Mouse (Mus musculus): ENCODE measurements around the gene Slc26a5. TPM values are rescaled to one million over a fixed set of nuclear protein-coding genes. Genes with fewer than 3 reads are reported as not detected.

Gene Slc26a5
- total RNA-seq (2022): not detected

DNA sequence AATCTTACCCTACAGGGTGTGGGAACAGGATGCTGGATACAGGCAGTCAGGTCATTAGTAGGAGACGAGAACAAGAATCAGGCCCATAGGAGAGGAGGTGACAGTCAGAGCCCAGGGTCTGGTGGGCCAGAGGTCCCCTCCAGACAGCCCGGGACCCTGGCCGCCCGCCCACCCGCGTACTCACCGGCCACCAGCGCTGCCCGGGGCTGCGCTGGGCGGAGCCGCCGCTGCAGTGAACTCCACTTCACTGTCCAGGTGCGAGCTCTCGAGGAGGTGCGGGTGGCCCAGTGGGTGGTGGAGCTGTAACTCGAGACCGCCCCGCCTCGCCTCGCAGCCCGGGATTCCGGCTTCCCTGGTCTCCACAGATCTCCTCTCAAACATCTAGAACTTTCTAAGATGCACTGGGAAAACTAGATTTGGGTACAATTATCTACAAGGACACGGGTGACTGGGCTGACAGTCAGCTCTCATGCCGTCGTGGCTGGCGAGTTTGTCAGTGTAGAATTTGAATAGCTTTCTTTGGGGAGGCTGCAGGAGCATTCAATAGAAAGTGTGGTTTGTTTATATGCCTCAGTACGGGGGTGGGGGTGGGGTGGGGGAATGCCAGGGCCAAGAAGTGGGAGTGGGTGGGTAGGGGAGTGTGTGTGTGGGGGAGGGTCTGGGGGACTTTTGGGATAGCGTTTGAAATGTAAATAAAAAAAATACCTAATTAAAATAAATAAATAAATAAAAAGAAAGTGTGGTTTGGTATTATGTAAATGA, at the start of gene Slc26a5:
Slc26a5 (minus strand) TSS at position 259 of the 762 bp plus-strand sequence.
- no peak for DNase-seq

DNA sequence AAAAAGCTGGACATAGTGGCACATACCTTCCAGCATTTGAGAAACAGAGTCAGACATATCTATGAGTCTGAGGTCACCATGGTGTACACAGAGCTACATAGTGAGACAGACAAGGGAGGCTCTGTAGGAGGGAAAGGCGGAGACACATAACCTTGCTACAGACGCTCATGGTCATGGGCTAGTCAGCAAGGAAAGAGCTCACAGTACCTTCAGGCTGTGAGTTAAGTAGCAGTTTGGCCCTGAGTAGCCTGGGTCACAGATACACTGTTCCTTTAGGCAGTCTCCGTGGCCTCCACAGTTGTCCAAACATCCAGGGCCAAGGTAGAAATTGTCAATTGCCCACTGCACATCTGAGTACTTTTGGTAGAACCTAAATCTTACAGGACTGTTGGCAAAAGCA, 49.4 kb upstream of the Slc26a5 start:
- DNase-seq: peak; percentile 54

DNA sequence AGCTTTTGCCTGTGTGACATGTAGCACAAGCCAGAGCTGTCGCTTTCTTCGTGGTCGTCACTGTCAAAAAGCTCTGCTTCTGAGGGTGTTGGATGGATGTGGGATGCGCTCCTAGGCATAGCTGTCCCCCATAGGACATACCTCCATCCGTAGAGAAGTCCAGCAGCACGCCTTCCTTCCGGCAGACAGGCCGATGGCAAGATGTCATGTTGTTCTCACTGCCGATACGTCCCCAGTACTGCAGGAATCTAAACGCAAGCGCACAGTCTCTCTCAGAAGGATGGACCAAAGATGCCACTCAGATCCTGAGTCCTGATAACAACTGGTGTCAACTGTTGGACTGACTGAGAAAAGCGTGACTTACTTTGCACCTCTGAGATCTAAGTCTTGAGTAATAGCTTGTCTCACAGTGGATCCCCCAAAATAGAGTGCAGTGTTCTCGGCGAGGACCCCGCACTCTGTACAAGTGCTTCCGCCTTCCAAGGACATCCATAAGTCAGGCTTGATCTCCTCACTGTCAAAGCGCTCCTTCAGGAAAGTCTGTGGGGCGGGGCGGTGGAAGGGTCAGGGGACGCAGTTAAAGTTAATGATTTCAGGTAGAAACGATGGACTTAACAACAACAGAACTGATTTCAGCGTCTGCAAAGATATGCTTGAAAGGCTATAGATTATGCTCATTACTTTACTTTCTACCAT, 47.6 kb upstream of the Slc26a5 start:
- no peak for DNase-seq

DNA sequence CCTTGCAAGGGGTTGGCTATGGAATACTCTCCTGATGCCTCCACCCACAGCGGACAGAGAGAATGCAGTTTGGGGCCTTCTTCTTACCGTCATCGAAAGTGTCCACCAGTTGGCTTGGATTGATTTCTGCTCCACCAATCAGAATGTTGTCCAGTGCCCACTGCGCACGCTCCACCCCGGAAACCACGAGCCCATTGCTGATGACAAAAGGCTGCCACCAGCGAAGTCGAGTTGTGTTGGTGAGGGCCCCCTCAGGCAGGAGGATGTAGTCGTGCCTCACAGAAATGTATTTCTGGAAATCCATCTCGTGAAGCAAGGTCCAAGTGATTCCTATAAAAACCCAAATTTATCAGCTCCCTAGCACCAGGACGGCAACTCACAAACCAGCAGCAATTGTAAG, 45.3 kb upstream of the Slc26a5 start:
- DNase-seq: no peak

DNA sequence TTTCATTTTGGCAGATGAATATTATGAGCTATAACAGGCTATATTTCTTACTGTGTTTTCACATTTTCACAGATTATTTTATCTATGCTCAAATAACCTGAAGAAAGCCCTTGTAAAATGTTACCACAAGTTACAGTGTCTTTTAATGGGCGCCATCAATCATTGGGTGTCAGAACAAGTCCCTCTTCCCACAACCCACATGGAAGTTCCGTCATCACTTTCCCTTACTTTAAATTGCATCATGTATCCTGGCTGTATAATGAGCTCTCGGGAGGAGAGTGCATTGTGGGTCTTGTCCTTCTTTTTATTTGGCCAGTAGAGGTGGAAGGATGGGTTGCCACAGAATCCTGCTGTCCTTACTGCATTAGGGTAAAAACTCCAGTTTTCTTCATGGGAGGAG, 44.3 kb upstream of the Slc26a5 start:
- DNase-seq: no peak

DNA sequence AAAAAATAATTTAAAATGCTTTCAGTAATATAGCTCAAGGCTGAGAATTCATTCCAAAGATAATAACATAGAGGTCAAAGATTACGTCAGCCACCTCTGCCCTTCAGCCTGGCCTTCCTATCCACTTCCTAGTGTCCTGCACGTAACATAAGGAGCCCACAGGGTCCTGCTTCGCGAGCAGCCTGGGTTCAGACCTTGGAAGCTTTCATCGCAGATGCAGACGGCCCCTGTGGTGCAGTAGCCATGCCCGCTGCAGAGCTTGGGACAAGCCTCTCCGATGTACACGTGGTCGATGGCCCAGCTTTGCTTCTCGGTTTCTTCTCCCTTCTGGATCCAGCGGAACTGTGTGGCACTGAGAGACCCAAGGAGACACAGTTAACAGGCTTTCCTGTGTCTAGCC, 36.0 kb upstream of the Slc26a5 start:
- DNase-seq: peak; percentile 75

DNA sequence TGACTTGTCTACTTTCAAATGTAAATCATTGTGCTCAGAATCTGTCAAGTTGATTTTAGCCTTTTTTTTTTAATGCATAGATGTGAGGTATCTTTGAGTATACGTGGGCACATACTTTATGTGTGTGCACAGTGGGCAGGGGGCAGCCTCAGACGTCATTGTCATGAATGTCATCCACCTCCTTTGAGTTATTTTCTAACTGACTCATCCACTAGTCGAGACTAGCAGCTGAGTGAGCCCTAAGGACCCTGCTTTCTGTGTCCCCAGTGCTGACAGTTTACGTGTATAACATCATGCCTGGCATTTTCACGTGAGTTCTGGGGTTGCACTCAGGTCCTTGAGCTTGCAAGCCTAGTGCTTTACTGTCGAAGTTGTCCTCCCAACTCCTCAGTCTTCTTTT, 35.5 kb upstream of the Slc26a5 start:
- DNase-seq: peak; percentile 33

DNA sequence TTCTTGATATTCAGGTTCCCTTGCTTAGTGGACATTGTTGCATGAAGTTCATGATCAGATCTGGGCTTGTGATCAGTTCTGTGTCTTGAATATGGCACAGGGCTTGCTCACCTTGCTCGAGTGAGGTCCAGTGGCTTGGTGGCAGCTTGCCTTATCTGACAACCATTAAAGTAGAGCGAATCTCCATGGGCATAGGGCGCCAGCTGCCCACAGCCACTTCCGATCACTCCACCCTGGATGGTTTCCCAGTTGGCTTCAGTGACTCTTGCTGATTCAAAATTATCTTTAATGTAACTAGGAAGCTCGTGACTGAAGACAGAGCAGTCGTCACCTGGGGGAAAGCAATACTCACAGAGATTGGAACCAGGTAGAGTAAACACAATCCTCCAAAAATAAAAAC, 33.5 kb upstream of the Slc26a5 start:
- DNase-seq: no peak

DNA sequence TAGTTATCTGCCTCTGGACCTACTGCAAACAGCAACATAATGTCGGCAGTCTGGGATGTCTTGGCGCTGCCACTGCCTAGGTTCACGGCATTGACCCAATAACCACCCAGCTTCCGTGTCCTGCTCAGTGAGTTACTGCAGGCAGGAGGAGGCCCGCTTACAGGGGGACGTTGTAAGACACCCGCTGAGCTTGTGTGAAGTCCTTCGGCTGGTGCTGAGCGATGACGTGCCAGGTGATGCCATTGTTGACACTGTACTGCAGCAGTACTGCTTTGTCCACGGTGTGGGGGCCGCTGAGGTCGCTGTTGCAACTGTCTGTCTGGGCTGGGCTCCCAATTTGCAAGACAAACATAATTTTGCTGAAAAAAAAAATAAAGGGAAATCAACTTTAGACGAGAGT, 31.2 kb upstream of the Slc26a5 start:
- no peak for DNase-seq

DNA sequence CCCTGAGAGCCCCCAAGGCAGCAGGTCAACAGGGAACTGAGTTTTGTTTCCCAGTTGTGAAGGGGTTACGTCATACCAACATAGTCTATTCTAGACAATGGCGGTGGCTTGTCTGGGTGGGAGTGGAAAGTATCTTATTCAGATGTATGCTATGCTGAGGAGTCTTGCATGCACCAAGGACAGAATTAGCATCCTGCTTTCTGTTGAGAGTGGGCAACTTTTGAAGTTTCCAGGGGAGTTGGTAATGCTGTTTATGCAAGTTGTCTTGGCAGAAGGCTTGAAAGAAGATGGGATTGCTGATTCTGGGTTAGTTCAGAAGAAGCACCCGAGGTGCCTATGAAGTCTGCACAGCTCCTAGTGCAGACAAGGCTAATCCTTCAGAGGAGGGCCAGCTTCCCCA, 28.8 kb upstream of the Slc26a5 start:
- DNase-seq: no peak

DNA sequence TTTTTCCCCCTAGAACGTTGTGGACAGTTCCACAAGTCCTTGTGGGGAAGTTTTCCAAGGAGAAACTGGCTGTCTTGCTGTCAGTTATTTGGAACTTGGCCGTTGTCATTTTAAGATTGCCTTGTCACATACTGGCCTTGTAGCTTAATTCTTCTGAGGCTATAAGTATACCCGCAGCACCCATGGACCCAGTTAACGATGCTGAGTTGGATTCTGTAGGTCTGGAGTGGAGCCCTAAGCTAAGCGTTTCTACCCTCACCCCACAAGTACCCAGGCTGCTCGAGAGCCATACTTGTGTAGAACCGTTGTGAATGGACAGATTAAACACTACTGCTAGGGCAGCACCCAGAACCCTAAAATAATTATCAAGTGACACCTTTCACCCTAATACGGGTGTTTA, 1.3 kb upstream of the Slc26a5 start:
- no peak for DNase-seq

DNA sequence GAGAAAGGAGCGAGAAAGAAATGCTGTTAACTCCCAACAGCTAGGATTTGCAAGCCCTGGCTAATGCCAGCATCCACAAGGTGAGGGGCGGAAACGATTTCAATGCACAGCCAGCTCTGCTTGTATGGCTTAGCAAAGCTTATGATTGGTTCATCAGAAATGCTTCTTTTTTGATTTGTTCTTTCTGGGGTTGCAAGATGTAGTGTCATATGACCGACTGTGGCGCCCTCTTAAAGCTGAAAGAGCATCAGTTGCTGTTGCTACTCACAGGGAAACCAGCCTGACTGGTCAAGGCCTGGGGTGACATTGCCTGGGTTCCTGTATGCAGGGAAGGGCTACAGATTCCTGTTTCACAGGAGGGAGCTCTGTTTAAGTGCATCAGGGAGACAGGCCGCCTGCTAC, 908 bp upstream of the Slc26a5 start:
- DNase-seq: no peak

DNA sequence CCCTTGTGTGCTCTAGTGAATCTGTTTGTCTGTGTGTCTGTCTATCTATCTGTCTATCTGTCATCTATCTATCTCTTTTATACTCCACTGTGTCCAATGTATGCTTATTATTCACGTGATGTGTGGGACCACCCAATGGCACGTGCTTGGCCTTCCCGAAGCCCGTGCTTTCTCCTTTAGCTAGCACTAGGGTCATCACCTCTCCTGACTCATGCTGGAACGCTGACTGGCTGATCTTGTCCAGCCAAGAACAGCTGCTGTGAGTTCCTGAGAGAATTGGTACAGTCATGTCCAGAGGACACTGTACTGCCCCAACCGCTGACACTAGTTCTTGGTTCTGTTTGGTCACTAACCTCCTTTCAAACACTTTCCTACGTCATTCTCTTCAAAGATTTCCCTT, 6.8 kb downstream of the Slc26a5 start:
- no peak for DNase-seq

DNA sequence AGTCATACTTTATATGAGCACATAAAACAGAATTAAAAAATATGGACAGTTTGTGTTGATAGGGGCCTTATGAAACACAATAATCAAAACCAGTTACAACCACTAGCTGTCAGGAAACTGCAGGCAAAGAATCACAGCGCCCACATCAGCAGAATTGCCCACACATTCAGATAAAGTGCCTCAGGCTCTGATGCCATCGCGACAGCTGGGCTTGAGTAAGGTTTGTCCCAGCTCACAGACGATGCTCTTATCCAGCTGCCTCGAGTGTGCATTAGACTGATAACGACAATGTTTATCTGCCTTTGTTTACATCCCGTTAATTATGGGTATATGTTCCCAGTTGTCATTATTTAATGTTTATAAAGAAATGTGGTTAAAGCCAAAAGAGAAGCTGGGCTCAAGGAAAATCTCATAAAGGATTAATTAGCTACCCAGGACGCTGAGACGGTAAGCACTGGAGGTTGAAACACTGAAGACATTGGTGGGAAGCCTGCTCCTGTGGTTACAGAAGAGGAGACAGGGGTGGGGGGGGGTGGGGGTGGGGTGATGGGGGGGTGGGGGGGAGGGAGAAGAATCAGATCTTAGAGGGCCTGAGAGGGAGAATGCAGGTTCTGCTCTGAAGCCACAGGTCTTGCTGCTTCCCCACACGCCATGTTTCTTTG, 13.6 kb downstream of the Slc26a5 start:
- no peak for DNase-seq

DNA sequence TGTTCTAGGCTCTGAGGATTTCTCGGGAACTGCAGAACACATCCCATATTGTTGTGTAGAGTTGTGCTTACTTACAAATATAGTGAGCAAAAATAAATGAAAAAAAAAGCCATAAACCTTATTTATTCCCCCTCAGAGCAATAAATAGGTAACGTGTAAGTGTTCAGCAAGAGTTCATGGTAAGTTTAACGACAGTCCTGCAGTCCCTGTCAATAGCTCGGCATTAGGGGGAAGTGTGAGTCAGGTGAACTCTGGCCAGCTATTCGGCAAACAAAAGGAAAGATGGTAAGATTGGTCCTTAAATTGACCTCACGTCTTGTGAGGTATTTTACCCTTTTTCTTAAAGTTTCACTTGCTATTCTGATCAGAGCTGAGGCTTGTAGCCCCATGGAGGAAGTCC, 18.0 kb downstream of the Slc26a5 start:
- no peak for DNase-seq

DNA sequence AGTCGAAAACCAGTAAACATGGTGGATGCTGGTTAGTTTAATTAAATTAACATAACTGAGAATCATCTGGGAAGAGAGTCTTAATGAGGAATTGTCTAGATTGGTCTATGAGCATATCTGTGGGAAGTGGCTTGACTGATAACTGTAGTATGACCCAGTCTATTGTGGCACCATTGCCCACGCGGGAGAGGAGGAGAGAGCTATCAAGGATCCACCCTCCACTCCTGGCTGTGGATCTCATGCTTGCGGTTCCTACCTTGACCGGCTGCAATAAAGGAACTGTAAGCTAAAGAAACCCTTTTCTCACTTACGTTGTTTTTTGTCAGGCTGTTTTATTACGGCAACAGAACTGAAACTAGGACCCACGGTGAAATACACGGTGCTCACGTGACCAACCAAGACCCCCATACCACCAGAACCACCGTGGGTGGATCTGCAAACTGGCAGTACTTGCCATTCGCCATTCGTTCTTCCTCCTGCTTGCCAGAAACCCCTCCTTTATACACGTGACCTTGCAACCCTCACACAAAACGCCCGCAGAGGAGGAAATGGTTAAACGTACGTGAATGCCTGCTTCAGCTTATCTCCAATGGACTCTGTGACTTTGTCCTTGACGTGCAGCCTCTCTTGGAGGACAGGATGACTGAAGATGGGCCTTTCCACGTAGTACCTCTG, 18.7 kb downstream of the Slc26a5 start:
- DNase-seq: no peak

DNA sequence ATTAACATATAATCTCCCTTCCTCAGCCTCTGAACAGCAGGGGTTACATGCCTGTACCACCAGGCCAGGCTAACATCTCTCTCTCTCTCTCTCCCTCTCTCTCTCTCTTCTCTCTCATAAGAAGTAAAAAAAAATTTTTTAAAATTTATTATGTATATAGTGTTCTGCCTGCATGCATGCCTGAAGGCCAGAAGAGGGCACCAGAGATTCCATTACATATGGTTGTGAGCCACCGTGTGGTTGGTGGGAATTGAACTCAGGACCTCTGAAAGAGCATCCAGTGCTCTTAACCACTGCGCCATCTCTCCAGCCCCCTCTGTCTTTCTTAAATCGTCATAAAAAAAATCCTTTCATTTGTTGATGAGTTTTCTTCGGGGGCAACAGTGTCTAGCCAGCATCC, 20.7 kb downstream of the Slc26a5 start:
- DNase-seq: no peak

DNA sequence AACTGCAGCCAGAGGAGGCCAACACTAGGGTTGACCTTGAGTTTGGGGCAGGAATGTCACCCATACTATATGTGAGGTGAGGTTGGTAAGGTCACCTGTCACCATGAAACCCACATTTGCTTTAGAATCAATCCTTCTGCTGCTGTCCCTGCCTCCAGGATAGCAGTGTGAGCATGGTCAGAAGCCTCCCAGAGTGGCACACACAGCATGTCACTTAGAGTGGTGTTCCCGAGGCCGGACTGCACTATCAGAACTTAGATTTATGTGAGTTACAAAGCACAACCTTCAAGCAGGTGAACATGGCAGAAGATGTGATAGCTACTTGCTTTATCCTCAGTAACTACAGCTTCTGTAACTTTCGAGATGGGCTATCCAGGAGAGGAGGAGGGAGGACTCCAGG, 33.6 kb downstream of the Slc26a5 start:
- no peak for DNase-seq

DNA sequence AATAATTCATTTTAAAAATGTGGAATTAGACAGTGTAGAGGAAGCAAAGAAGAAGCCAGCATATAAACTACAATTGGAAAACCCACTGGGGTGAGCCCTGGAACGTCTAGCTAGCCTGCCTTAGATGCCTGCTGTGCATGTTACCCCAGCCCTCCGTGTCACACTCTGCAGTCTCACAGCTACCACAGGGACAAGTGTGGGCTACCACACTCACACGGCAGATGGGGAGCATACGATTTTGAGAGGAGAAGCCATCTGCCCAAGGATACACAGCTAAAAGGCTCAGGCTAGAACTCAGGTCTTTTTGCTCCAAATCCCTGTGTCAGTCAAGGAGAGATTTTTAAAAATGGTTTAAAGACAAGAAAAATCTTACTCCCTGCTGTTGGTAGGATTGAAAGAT, 36.5 kb downstream of the Slc26a5 start:
- no peak for DNase-seq

DNA sequence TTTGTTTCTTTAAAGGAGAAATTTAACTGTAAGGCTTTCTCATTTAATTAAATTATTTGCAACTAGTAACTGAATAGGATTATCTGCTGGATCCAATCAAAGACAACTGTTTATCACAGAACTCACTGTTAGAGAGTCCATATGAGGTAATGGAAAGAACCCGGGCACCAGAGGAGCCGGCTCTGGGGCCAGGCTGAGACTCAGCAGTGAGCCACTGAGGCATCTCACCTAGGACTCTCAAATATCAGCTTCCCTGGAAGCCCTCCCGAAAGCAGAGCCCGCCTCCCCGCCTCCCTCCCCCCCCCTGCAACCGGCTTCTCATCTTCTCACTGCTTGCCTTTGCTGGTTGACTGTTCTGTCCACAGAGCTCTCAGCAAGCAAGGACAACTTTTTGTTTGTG, 37.8 kb downstream of the Slc26a5 start:
- DNase-seq: no peak

DNA sequence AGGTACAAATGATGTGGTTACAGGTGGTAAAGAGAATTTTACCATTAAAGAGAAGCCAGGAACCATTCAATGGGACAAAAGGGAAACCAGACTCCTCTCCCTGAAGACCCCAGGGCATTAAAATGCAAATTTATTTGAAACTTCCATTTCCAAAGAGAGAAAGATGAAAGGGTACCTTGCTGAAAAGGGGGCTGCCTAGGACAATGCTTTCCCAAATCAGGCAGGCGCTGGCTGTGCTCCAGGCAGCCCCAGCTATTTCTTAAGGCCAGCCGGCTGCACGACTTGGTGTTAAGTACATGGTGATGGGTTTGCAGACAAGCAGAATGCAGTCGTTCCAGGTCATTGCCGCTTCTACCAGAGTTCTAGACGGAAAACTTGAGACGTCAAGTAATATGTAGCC, 39.0 kb downstream of the Slc26a5 start:
- no peak for DNase-seq

DNA sequence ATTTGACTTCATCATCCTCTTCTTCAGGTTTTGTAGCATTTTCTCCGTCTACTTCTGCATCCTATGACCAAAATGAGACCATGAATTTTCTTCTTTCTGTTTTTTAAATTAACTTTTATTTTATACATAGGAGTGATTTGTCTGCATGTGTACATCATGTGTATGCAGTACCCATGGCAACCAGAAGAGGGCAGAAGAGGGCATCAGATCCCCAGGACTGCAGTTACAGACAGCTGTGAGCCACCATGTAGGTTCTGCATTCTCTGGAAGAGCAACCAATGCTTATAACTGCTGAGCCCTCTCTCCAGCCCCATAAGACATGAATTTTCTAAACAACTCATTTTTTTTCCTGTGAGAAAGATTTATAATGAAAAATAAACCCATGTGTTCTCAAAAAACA, 51.4 kb downstream of the Slc26a5 start:
- DNase-seq: no peak

DNA sequence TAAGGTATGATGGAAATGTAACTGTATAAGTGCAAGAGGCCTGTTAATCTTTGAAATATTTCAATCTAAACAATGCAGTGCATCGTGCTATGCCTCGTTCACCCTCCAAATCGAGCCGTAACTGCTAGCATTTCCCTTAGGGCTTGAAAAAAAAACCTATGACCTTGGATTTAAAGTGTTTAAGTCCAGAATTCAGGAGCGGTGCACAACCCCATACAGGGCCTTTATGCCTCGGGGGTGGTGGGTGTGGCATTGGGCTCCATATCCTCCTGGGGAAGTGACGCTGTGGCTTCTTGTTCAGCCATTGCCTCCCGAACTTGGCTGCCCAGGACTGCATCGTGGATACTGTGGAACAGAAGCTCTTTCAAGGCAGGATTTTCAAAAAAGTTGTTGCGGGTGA, 54.5 kb downstream of the Slc26a5 start:
- DNase-seq: no peak
